Mouse (Mus musculus) cerebellum, adult 9-10 months (tissue): Measurements from ENCODE around the gene Map2k4.

ENCODE experiments used
- DNase-seq: peaks from one replicate; pipeline ENCODE4 v3.0.0; 2022

Map2k4 gene

DNA sequence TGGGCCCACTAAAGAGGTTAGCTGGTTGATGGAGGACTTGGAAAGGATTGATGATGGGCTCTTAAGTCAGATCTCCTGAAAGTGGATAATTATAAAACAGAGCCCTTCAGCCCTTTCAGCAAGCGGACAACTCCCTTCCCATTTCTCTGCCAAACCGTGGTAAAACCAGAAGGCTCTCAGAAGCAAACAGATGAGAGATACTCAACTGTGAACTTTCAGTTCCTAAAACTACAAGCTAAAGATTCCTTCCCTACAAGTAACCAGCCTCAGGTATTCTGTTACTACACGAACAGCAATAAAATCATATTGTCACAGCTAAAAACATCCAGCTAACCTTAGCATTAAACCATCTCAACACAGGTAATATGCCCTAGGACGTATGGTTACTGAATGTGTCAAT, 83.2 kb downstream of the Map2k4 start:
- DNase-seq, result no peak

DNA sequence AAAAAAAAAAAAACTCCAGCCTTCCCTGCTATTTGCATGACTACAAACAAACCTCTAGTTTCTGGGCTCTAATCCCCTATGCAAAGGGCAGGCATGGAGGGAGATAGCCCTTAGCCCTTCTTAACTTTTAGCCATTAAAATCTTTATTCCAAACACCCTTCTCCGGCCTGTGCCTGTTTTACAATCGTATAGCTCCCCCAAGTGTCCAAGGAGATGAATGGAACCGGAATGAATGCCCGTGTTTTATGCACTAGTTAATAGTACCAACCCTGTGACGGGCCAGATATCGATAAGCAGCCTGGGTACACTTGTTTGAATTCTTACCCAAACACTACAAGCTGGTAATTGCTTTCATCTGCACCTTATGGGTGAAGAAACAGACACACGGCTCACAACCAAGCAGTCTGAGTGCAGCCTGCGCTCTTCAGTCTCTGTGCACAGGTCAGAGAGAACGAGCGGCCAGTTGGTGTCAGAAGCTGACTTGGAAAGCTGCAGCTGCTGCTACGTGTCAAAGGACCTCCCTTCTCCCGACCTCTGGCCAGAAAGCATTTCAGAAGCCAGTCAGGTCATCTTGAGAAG, 109.2 kb downstream of the Map2k4 start:
- peak; percentile 43 for DNase-seq

- no peak for DNase-seq
Measured at GRCm38 (mm10) chr11:65667348-65667969, 120.6 kb downstream of the Map2k4 start.

DNA sequence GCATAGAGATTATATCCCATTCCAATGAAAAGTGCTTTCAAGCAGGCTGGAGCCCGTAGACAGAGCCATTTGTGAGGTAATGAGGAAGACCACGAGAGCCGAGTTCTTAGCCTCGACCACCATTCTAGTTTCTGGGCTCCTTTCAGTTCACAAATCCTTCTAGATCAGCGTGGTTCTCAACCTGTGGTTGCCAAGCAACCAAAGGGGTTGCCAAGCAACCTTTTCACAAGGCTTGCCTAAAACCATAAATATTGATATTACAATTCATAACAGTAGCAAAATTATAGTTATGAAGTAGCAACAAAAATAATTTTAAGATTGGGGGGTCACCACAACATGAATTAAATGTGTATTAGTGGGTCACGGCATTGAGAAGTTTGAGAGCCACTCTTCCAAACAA, 123.2 kb downstream of the Map2k4 start:
- no peak for DNase-seq

GRCm38 (mm10) chr11:65661790-65662522, 126.1 kb downstream of the Map2k4 start:
- no peak for DNase-seq

- no peak for DNase-seq
Measured at GRCm38 (mm10) chr11:65653932-65654331, 134.2 kb downstream of the Map2k4 start.

GRCm38 (mm10) chr11:65651426-65651825, 136.7 kb downstream of the Map2k4 start:
- no peak for DNase-seq

DNA sequence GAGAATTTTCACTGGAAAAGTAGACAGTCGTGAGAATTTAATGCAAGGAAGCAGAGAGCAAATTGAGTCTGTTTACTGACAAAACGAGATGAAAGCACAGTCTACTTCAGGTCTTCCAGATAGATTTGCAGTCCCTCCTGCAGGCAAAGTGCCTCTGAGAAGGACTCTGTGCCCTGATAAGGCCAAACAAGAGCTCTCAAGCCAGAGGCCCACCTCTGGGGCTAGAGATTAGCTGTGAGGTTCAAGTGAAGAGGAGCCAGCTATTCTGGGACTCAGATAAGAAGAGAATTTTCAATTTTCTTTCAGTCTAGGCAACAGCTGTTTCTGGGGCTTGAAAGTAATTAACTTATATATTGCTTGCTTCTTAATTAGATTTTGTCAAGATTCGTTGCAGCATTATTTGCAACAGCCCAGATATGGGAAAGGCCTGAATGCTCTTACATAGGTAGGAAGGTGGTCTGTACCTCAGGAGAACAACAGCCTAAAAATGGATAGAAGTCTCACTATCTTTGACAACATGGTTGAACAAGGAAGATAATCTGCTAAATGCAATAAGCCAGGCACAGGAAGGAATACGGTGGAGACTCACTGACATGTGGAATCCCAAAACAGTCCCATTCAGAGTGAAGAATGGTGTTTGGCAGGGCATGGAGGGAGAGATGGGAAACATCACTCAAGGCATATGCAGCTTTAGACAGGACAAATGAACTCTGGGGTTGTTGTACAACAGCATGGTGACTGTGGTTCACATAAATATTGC, 138.0 kb downstream of the Map2k4 start:
- DNase-seq, result no peak

GRCm38 (mm10) chr11:65649469-65649868, 138.6 kb downstream of the Map2k4 start:
- DNase-seq, result no peak

GRCm38 (mm10) chr11:65646314-65646713, 141.8 kb downstream of the Map2k4 start:
- DNase-seq, result no peak

DNA sequence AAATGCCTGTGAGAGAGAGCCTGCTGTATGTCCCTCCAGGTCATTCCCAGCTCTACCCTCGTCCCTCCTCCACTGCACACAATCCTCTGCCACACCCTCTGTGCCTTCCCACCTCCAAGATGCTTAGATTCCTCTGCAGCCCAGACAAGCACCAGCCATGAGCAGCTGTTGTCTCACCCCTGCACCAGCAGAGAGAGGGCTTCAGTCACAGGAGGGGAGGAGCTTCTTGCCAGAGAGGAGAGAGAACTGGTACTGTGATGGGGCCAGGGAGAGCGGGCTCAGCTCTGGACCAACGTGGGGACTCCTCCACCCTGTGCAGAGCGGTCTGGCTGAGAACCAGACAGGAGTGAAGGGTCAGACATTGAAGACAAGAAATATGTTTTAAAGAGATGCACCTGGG, 143.6 kb downstream of the Map2k4 start:
- no peak for DNase-seq

DNA sequence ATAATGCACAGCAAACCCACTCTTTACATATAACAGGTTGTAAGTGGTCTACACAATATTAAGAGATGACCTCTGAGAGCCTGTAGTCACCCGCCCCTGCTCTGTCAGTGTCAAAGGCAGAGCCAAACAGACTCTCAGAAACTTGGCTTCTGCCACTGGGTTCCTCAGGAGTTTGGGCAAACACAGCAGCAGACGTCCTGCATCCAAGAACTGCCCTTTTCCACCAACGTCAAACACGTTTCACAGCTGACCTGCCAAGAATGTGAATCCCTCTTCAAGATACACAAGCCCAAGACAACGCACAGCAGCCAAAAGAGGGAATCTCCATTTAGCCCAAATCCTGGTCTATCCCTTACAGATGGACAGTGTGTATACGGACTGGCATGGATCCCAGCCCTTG, 147.8 kb downstream of the Map2k4 start:
- DNase-seq, result no peak
